ENCODE assay signal across 25 mouse cellular contexts in the genomic region with DNA sequence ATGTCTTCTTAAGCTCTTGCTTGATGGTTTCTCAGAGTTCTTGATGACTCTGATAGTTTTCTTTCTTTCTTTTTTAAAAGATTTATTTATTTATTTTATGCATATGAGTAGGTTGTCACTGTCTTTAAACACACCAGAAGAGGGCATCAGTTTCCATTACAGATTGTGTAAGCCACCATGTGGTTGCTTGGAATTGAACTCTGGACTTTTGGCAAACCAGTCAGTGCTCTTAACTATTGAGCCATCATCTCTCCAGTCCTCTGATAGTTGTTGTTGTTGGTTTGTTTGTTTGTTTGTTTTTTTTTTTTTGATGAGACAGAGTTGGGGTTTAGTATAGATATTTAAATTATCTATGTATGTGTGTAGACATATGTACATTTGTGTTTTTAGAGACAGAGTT.
"Had no signal": no experiment of that assay in that cellular context is flagged by ENCODE, and none has a peak within 500 bp of the region (broad histone marks: within the 10 kb centered on the region; RNA-seq: fewer than 3 reads in every experiment).

No protein-coding gene starts in this region.

- DNase-seq: gastrocnemius, adult 2 months; gastrocnemius, postnatal 10 days; gastrocnemius, postnatal 25 days; heart, adult 18-20 months; heart, postnatal 10 days; heart, postnatal 4 days; kidney, adult 18-20 months; kidney, postnatal 25 days; kidney, postnatal 4 days; layer of hippocampus, adult 9-11 months; liver had no signal

- H3K27ac ChIP-seq: gastrocnemius, adult 2 months; heart, embryonic 10.5 days; hindbrain, embryonic 10.5 days; hindbrain, embryonic 12.5 days; hindbrain, embryonic 14.5 days; kidney, postnatal 0 days; left cerebral cortex, adult 2 months; limb, embryonic 10.5 days; limb, embryonic 12.5 days; liver, embryonic 14.5 days had no signal

- H3K4me3 ChIP-seq: gastrocnemius, adult 2 months; heart, embryonic 10.5 days; heart, embryonic 12.5 days; hindbrain, embryonic 10.5 days; hindbrain, embryonic 12.5 days; left cerebral cortex, adult 2 months; limb, embryonic 10.5 days; limb, embryonic 12.5 days had no signal

- H3K9ac ChIP-seq: heart, embryonic 12.5 days; hindbrain, embryonic 12.5 days; hindbrain, embryonic 14.5 days; limb, embryonic 12.5 days; liver, embryonic 14.5 days had no signal

- H3K4me2 ChIP-seq: heart, embryonic 12.5 days; hindbrain, embryonic 12.5 days; hindbrain, embryonic 14.5 days; limb, embryonic 12.5 days had no signal

- ATAC-seq: forebrain, embryonic 16.5 days; hindbrain, embryonic 16.5 days; inflammation-experienced regulatory T-cells, adult 6 months; intestine, embryonic 16.5 days had no signal

- H3K9me3 ChIP-seq: heart, embryonic 10.5 days; heart, embryonic 12.5 days; hindbrain, embryonic 10.5 days; hindbrain, embryonic 12.5 days; limb, embryonic 10.5 days; limb, embryonic 12.5 days had no signal

- H3K36me3 ChIP-seq: heart, embryonic 10.5 days; heart, embryonic 12.5 days; hindbrain, embryonic 10.5 days; hindbrain, embryonic 12.5 days; limb, embryonic 10.5 days; limb, embryonic 12.5 days had no signal

- H3K27me3 ChIP-seq: limb, embryonic 12.5 days had no signal

- H3K4me1 ChIP-seq: heart, embryonic 12.5 days; hindbrain, embryonic 12.5 days had no signal
